Mouse (Mus musculus): ENCODE measurements around the gene Tgif1. TPM values are rescaled to one million over a fixed set of nuclear protein-coding genes. Genes with fewer than 3 reads are reported as not detected.

Tgif1 gene
- polyA plus RNA-seq (2014; fragmentation: Nextera tagmentation; extraction: Ambion mirVana), result 53.0 and 58.4 TPM in 2 replicates

DNA sequence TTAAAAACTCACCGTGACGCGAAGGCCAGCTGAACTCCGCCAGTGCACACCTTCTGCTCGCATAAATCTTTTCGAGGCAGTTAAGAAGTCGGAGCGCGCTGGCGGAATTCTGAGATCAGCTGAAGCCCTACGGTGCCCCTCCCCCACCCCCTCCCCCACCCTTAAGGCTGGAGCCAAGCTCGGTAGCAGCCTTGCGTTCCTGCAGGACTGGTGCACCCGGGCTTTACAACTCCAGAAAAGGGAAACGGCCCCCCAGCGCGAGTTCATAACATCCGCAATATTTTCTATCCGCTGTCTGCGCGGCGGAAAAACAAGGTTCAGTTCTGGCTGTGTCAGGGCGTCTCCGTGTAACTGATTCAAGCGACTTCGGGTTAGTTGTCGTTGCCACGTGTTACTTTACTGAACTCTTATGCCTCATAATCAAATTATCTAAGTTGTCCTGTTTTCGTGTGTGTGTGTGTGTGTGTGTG is at the start of gene Tgif1:
Tgif1 (minus strand) TSS at position 111 of the 470 bp plus-strand sequence.
- peak within 1 kb of the TSS; percentile 79 for H3K9ac ChIP-seq (ENCODE audit: low read length)
- peak; percentile 22 for ATAC-seq (ENCODE audit: low FRiP score)

DNA sequence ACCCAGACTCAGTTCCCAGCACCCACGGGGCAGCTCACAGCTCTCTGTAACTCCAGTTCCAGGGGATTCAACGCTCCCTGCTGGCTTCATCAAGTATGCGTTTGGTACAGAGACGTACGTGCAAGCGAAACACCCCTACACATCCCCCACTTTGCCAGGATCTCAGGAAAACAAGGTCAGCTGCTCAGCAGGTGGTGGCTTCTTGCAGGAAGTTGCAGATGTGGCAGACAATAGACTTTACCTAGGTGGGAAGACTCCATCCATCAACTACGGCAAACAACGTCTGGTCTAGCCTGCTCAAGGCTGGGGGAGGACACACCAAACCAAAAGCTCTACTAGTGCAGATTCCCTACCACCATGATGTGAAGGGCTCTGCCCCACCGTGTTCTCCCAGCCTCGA is 47.3 kb upstream of the Tgif1 start:
- no peak overlapping the region for H3K4me2 ChIP-seq
- no peaks in the 10 kb centered on the region for H3K36me3 ChIP-seq (ENCODE audit: control insufficient read depth, insufficient read depth, low read length)
- no peak overlapping the region for H3K4me3 ChIP-seq (ENCODE audit: low read depth, low read length)
- H3K27me3 ChIP-seq (ENCODE audit: control insufficient read depth, insufficient read depth, low read length), result no peaks in the 10 kb centered on the region
- no peaks in the 10 kb centered on the region for H3K9me3 ChIP-seq (ENCODE audit: control insufficient read depth, low read length)
- WGBS, result 81% methylated on average over 10 of the region's 10 CpGs
- peak; percentile 28 for DNase-seq (ENCODE audit: low spot score, missing footprints)
- no peak overlapping the region for H3K27ac ChIP-seq (ENCODE audit: low read depth, low read length)
- no peak overlapping the region for H3K9ac ChIP-seq (ENCODE audit: low read length)
- H3K4me1 ChIP-seq (ENCODE audit: control insufficient read depth, insufficient read depth, low read length), result no peaks in the 10 kb centered on the region
- no peak for ATAC-seq (ENCODE audit: low FRiP score)

More for the DNA sequence above, at the start of gene Tgif1:
- H3K36me3 ChIP-seq (ENCODE audit: control insufficient read depth, insufficient read depth, low read length), result no peaks in the 10 kb centered on the region
- WGBS, result under 1% methylated on average over 29 of the region's 29 CpGs
- no peak for DNase-seq (ENCODE audit: low spot score, missing footprints)
- no peaks in the 10 kb centered on the region for H3K9me3 ChIP-seq (ENCODE audit: control insufficient read depth, low read length)
- no peaks in the 10 kb centered on the region for H3K27me3 ChIP-seq (ENCODE audit: control insufficient read depth, insufficient read depth, low read length)
- peaks cover 10% of the 10 kb centered on the region for H3K4me1 ChIP-seq (ENCODE audit: control insufficient read depth, insufficient read depth, low read length)
- H3K27ac ChIP-seq (ENCODE audit: low read depth, low read length), result peak within 1 kb of the TSS; percentile 81
- H3K4me3 ChIP-seq (ENCODE audit: low read depth, low read length), result peak within 1 kb of the TSS; percentile 57
- peak within 1 kb of the TSS; percentile 93 for H3K4me2 ChIP-seq

DNA sequence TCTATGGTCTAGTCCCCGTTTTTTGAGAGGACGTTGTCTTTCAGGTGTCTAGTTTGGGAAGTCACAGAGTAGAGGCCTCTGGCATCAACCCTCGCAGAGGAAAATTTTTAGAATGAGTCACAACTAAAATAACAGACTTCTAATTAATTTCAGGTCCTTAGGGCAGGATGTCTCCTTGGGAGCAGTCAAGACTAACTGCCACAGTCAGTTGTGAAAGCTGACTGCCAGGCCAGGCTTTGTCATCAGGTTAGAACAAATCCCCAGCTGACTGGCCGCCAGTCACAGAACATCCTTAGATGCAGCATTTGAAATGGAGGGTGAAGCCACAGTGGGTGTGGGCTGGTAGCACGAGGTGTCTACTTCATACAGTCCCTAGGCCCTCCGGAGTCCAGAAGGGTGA is 46.3 kb upstream of the Tgif1 start:
- ATAC-seq (ENCODE audit: low FRiP score), result no peak
- no peaks in the 10 kb centered on the region for H3K36me3 ChIP-seq (ENCODE audit: control insufficient read depth, insufficient read depth, low read length)
- no peaks in the 10 kb centered on the region for H3K4me1 ChIP-seq (ENCODE audit: control insufficient read depth, insufficient read depth, low read length)
- no peak overlapping the region for H3K9ac ChIP-seq (ENCODE audit: low read length)
- no peak overlapping the region for H3K27ac ChIP-seq (ENCODE audit: low read depth, low read length)
- no peaks in the 10 kb centered on the region for H3K27me3 ChIP-seq (ENCODE audit: control insufficient read depth, insufficient read depth, low read length)
- peak; percentile 31 for DNase-seq (ENCODE audit: low spot score, missing footprints)
- WGBS, result 90% methylated on average over 6 of the region's 6 CpGs
- H3K9me3 ChIP-seq (ENCODE audit: control insufficient read depth, low read length), result no peaks in the 10 kb centered on the region
- no peak overlapping the region for H3K4me2 ChIP-seq
- H3K4me3 ChIP-seq (ENCODE audit: low read depth, low read length), result no peak overlapping the region

DNA sequence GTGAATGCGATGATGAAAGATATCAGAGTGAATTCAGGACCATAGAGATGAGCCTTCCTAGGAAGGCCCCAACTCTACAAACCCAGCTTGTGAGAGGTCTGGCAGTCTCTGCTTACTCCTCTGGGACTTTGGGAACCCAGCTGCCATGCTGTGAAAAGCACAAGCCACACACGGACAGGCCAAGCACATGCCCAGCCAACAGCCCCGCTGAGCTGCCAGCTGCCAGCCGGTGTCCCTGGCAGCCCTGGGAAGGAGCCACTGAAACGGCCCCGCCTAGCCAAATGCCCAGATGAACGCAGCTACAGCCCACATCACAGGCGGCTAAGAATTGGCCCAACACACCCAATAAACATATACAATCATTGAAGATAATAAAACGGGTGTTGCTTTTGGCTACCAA is 41.5 kb upstream of the Tgif1 start:
- Histone ChIP-seq H3K27me3 (ENCODE audit: control insufficient read depth, insufficient read depth, low read length) (no peaks in the 10 kb centered on the region), H3K9me3 (ENCODE audit: control insufficient read depth, low read length) (no peaks in the 10 kb centered on the region), H3K4me1 (ENCODE audit: control insufficient read depth, insufficient read depth, low read length) (peaks cover 12% of the 10 kb centered on the region), H3K4me2 (no peak overlapping the region), H3K36me3 (ENCODE audit: control insufficient read depth, insufficient read depth, low read length) (no peaks in the 10 kb centered on the region), H3K9ac (ENCODE audit: low read length) (no peak overlapping the region), H3K27ac (ENCODE audit: low read depth, low read length) (no peak overlapping the region), H3K4me3 (ENCODE audit: low read depth, low read length) (no peak overlapping the region)
- DNase-seq (ENCODE audit: low spot score, missing footprints) (peak; percentile 64), ATAC-seq (ENCODE audit: low FRiP score) (no peak)
- WGBS, result 95% methylated on average over 9 of the region's 9 CpGs

DNA sequence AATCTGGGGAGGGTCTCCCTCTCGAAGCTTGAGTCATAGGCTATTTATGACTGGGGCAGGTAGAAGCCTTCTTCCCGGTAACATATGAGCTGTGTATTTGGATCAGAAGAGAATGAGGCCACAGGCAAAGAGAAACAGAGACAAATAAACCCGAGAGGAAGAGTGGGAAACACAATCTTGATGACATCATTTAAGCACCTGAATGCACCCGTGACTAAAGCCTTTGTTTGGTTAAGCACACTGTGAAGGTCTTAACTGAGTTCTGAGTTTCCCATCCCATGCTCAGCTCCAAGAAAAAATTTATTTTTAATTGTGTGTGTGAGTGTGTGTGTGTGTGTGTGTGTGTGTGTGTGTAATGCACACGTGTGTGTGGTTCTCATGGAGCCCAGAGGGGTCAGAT is 39.8 kb upstream of the Tgif1 start:
- Histone ChIP-seq H3K36me3 (ENCODE audit: control insufficient read depth, insufficient read depth, low read length) (no peaks in the 10 kb centered on the region), H3K9me3 (ENCODE audit: control insufficient read depth, low read length) (no peaks in the 10 kb centered on the region), H3K4me3 (ENCODE audit: low read depth, low read length) (no peak overlapping the region), H3K9ac (ENCODE audit: low read length) (no peak overlapping the region), H3K4me2 (no peak overlapping the region), H3K4me1 (ENCODE audit: control insufficient read depth, insufficient read depth, low read length) (peaks cover 12% of the 10 kb centered on the region), H3K27ac (ENCODE audit: low read depth, low read length) (no peak overlapping the region), H3K27me3 (ENCODE audit: control insufficient read depth, insufficient read depth, low read length) (no peaks in the 10 kb centered on the region)
- DNase-seq (ENCODE audit: low spot score, missing footprints) (peak; percentile 51), ATAC-seq (ENCODE audit: low FRiP score) (no peak)
- 69% methylated on average over 5 of the region's 5 CpGs for WGBS

DNA sequence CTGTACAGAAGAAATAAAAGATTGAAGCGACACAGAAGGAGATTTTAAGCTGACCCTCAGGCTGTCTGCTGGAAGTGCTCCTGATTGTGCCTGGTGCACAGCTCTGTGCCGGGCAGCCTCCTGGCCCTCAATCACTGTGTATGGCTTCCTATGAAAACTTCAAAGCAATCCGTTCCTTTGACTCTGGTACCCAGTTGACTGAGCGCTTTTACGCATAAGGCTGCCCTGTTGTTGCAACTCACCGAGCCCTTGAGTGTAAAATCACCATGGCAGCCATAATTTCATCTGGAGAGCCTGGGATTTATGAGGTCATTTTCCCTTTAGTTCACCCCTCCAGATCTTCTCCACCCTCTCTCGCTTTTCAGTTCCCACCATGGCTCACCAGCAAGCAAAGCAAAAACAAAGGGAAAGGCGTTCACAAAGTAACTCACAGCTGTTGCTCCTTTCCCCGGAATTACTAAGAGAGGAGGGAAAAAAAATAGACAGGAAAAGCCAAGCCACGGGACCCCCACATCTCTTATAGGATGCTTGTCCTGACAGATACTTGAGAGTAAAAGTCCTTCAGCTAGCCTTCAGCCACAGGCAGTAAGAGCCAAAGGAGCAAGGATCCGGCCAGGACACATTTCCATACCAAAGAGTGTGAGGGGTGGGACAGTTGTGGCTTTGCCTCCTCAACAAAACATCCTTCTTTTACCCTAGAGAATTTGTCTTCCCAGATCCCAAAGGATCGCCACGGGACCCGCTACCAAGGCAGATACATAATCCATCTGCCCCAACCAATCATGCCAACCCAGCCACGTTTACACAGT is 39.1 kb upstream of the Tgif1 start:
- ATAC-seq (ENCODE audit: low FRiP score) (0 out of 2 replicates have a peak, but pooled peaks have one; percentile 44), DNase-seq (ENCODE audit: low spot score, missing footprints) (peak; percentile 91)
- no peaks in the 10 kb centered on the region for H3K27me3 ChIP-seq (ENCODE audit: control insufficient read depth, insufficient read depth, low read length)
- H3K9ac ChIP-seq (ENCODE audit: low read length), result no peak overlapping the region
- 28% methylated on average over 15 of the region's 15 CpGs for WGBS
- no peak overlapping the region for H3K27ac ChIP-seq (ENCODE audit: low read depth, low read length)
- no peak overlapping the region for H3K4me2 ChIP-seq
- H3K4me1 ChIP-seq (ENCODE audit: control insufficient read depth, insufficient read depth, low read length), result peaks cover 12% of the 10 kb centered on the region
- no peaks in the 10 kb centered on the region for H3K36me3 ChIP-seq (ENCODE audit: control insufficient read depth, insufficient read depth, low read length)
- no peaks in the 10 kb centered on the region for H3K9me3 ChIP-seq (ENCODE audit: control insufficient read depth, low read length)
- no peak overlapping the region for H3K4me3 ChIP-seq (ENCODE audit: low read depth, low read length)

DNA sequence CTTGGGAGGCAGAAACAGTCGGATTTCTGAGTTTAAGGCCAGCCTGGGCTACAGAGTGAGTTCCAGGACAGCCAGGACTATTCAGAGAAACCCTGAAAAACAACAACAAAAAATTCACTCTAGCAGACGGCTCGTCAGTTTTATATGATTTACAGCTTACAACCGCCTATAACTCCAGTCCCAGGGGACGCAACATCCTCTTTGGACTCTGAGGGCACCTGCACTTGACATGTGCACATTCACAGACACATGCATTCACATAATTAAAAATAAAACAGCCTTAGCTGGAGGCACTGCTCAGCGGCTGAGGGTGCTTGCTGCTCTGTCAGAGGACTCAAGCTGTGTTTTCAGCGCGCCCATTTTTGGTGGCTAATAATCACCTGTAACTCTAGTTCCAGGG is 37.2 kb upstream of the Tgif1 start:
- no peak for ATAC-seq (ENCODE audit: low FRiP score)

DNA sequence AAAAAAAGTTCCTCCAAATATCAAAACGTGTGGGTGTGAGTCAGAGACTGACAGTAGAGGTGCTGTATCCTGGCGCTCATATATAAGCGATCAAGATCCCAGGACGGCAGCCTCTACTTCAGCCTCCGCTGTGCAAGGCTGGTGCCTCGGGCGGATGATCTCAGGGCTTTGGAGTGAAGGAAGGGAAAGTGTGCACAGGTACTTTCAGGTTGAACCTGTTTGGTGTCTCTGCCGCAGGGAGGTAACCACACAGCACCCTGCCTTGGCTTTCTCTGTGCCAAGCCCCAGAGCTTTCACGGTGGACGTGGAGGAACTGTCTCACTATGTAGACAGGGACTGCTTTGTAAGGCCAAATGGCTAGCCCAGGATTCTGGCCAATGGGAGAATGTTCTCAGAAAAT is 35.3 kb upstream of the Tgif1 start:
- H3K4me3 ChIP-seq (ENCODE audit: low read depth, low read length), result no peak overlapping the region
- DNase-seq (ENCODE audit: low spot score, missing footprints) (peak; percentile 57), ATAC-seq (ENCODE audit: low FRiP score) (no peak)
- no peak overlapping the region for H3K4me2 ChIP-seq
- no peak overlapping the region for H3K27ac ChIP-seq (ENCODE audit: low read depth, low read length)
- no peak overlapping the region for H3K9ac ChIP-seq (ENCODE audit: low read length)
- H3K36me3 ChIP-seq (ENCODE audit: control insufficient read depth, insufficient read depth, low read length), result no peaks in the 10 kb centered on the region
- H3K27me3 ChIP-seq (ENCODE audit: control insufficient read depth, insufficient read depth, low read length), result no peaks in the 10 kb centered on the region
- no peaks in the 10 kb centered on the region for H3K9me3 ChIP-seq (ENCODE audit: control insufficient read depth, low read length)
- 91% methylated on average over 10 of the region's 10 CpGs for WGBS
- H3K4me1 ChIP-seq (ENCODE audit: control insufficient read depth, insufficient read depth, low read length), result peaks cover 12% of the 10 kb centered on the region

More for the DNA sequence above, 37.2 kb upstream of the Tgif1 start:
- Histone ChIP-seq H3K4me2 (no peak overlapping the region), H3K36me3 (ENCODE audit: control insufficient read depth, insufficient read depth, low read length) (no peaks in the 10 kb centered on the region), H3K9ac (ENCODE audit: low read length) (no peak overlapping the region), H3K27me3 (ENCODE audit: control insufficient read depth, insufficient read depth, low read length) (no peaks in the 10 kb centered on the region), H3K4me3 (ENCODE audit: low read depth, low read length) (no peak overlapping the region), H3K27ac (ENCODE audit: low read depth, low read length) (no peak overlapping the region), H3K4me1 (ENCODE audit: control insufficient read depth, insufficient read depth, low read length) (peaks cover 12% of the 10 kb centered on the region), H3K9me3 (ENCODE audit: control insufficient read depth, low read length) (no peaks in the 10 kb centered on the region)
- WGBS, result 89% methylated on average over 8 of the region's 8 CpGs
- DNase-seq (ENCODE audit: low spot score, missing footprints), result peak; percentile 31

DNA sequence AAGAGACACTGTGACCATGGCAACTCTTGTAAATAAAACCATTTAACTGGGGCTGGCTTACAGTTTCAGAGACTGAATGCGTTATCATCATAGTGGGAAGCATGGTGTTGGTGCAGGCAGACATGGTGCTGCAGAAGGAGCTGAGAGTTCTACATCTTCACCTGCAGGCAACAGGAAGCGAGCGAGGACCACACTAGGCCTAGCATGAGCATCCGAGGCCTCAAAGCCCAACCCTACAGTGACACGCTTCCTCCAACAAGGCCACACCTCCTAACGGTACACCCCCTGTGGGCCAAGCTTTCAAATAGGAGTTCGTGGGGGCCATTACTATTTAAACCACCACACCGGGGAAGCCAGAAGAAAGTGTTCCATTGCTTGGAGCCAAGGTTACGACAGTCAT is 34.5 kb upstream of the Tgif1 start:
- Histone ChIP-seq H3K9ac (ENCODE audit: low read length) (no peak overlapping the region), H3K27ac (ENCODE audit: low read depth, low read length) (no peak overlapping the region), H3K9me3 (ENCODE audit: control insufficient read depth, low read length) (no peaks in the 10 kb centered on the region), H3K36me3 (ENCODE audit: control insufficient read depth, insufficient read depth, low read length) (no peaks in the 10 kb centered on the region), H3K4me3 (ENCODE audit: low read depth, low read length) (no peak overlapping the region), H3K27me3 (ENCODE audit: control insufficient read depth, insufficient read depth, low read length) (no peaks in the 10 kb centered on the region), H3K4me1 (ENCODE audit: control insufficient read depth, insufficient read depth, low read length) (peaks cover 10% of the 10 kb centered on the region), H3K4me2 (no peak overlapping the region)
- no peak for ATAC-seq (ENCODE audit: low FRiP score)
- 91% methylated on average over 9 of the region's 9 CpGs for WGBS
- peak; percentile 59 for DNase-seq (ENCODE audit: low spot score, missing footprints)

Measured in midbrain, embryonic 11.5 days (tissue).